Mouse (Mus musculus) heart, embryonic 12.5 days (tissue): ENCODE measurements around the gene G430095P16Rik. TPM values are rescaled to one million over a fixed set of nuclear protein-coding genes. Genes with fewer than 3 reads are reported as not detected.

Source experiments
- ATAC-seq: fragments of 200-750 bp; cut with Nextera tagmentation; 2 replicates; pipeline ENCODE4 v1.8.0; 2017; ENCODE audit warnings: moderate TSS enrichment, moderate library complexity; ENCODE audit not compliant: insufficient number of reproducible peaks, low FRiP score
- H3K27ac ChIP-seq: fragments of 300-500 bp; sonication (generic); 2 replicates; pipeline ENCODE4 v1.5.1; 2016; ENCODE audit warnings: mild to moderate bottlenecking, moderate library complexity; ENCODE audit not compliant: poor library complexity, severe bottlenecking
- H3K27me3 ChIP-seq: fragments of 300-500 bp; sonication (generic); replicated peaks from 2 replicates; pipeline ENCODE4 v1.6.1; 2016; ENCODE audit warnings: mild to moderate bottlenecking, moderate library complexity
- H3K36me3 ChIP-seq: fragments of 300-500 bp; sonication (generic); 2 replicates; pipeline ENCODE4 v1.6.1; 2016; ENCODE audit warnings: mild to moderate bottlenecking, moderate library complexity
- H3K4me1 ChIP-seq: fragments of 300-500 bp; sonication (generic); replicated peaks from 2 replicates; pipeline ENCODE4 v1.6.1; 2016; ENCODE audit warnings: mild to moderate bottlenecking
- H3K4me2 ChIP-seq: fragments of 300-500 bp; sonication (generic); 2 replicates; pipeline ENCODE4 v1.6.1; 2016; ENCODE audit warnings: mild to moderate bottlenecking, moderate library complexity
- H3K4me3 ChIP-seq: fragments of 300-500 bp; sonication (generic); 2 replicates; pipeline ENCODE4 v1.5.1; 2016; ENCODE audit warnings: mild to moderate bottlenecking
- H3K9ac ChIP-seq: fragments of 300-500 bp; sonication (generic); 2 replicates; pipeline ENCODE4 v1.6.1; 2016; ENCODE audit warnings: mild to moderate bottlenecking, moderate library complexity
- H3K9me3 ChIP-seq: fragments of 300-500 bp; sonication (generic); replicated peaks from 2 replicates; pipeline ENCODE4 v1.6.1; 2016; ENCODE audit warnings: mild to moderate bottlenecking, moderate library complexity
- WGBS: fragments of 180-500 bp; shearing (Covaris S2); methylation state at CpG from one replicate; pipeline ENCODE4 v1.1.7; 2016; 5-methylcytosine and 5-hydroxymethylcytosine counted together
- polyA plus RNA-seq: library from polyadenylated mRNA; unstranded; fragments of >200 nt; fragmentation: Nextera tagmentation; extraction: Ambion mirVana; gene quantifications from 2 replicates; pipeline ENCODE4 v1.2.1, GENCODE M21; 2016

G430095P16Rik gene
- polyA plus RNA-seq, 1 experiment from 2014 or later = 6.9 TPM

- H3K36me3 ChIP-seq = no peaks in the 10 kb centered on the region
- no peak overlapping the region for H3K4me3 ChIP-seq
- H3K9ac ChIP-seq = no peak overlapping the region
- H3K4me1 ChIP-seq = peaks cover 22% of the 10 kb centered on the region
- H3K4me2 ChIP-seq = no peak overlapping the region
- ATAC-seq = no peak
- H3K27me3 ChIP-seq = peaks cover 72% of the 10 kb centered on the region
- H3K9me3 ChIP-seq = no peaks in the 10 kb centered on the region
- 64% methylated on average over 4 of the region's 4 CpGs for WGBS
- no peak overlapping the region for H3K27ac ChIP-seq
These were observed 41.3 kb downstream of the G430095P16Rik start for GRCm38 (mm10) chr8:84764100-84764499.

- no peak overlapping the region for H3K4me3 ChIP-seq
- H3K36me3 ChIP-seq = no peaks in the 10 kb centered on the region
- H3K4me1 ChIP-seq = peaks cover 22% of the 10 kb centered on the region
- no peaks in the 10 kb centered on the region for H3K9me3 ChIP-seq
- H3K4me2 ChIP-seq = no peak overlapping the region
- H3K9ac ChIP-seq = no peak overlapping the region
- no peak overlapping the region for H3K27ac ChIP-seq
- 78% methylated on average over 17 of the region's 17 CpGs for WGBS
- peaks cover 81% of the 10 kb centered on the region for H3K27me3 ChIP-seq
- no peak for ATAC-seq
These were observed 42.2 kb downstream of the G430095P16Rik start for GRCm38 (mm10) chr8:84764870-84765495.

- no peak overlapping the region for H3K4me3 ChIP-seq
- peaks cover 17% of the 10 kb centered on the region for H3K4me1 ChIP-seq
- ATAC-seq = no peak
- no peak overlapping the region for H3K27ac ChIP-seq
- WGBS = 40% methylated on average over 10 of the region's 10 CpGs
- H3K4me2 ChIP-seq = no peak overlapping the region
- no peak overlapping the region for H3K9ac ChIP-seq
- H3K36me3 ChIP-seq = no peaks in the 10 kb centered on the region
- no peaks in the 10 kb centered on the region for H3K9me3 ChIP-seq
- H3K27me3 ChIP-seq = peaks cover 81% of the 10 kb centered on the region
These were observed 42.8 kb downstream of the G430095P16Rik start for GRCm38 (mm10) chr8:84765629-84766028.

DNA sequence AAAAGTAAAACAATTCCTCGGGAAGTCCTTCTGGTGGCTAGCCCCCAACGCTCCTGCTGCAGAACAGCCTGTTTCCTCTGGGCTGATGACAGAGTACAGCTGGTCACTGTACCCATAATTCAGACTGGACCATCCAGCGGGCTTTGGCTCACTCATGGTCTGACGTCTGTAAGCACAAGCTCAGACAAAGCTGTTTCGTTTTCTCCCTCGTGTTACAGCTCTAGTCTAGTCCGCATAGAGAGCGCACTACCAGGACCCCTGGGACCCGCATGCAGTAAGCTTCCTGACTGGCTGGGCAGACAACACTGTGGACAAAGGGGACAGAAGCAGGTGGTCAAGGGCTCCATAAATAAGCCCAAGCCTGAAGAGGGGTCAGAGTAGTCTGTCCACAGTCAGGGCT lies 43.6 kb downstream of the G430095P16Rik start:
- ATAC-seq = no peak
- Histone ChIP-seq H3K9ac (no peak overlapping the region), H3K9me3 (no peaks in the 10 kb centered on the region), H3K27ac (no peak overlapping the region), H3K36me3 (no peaks in the 10 kb centered on the region), H3K27me3 (peaks cover 89% of the 10 kb centered on the region), H3K4me3 (no peak overlapping the region), H3K4me1 (peaks cover 21% of the 10 kb centered on the region), H3K4me2 (no peak overlapping the region)
- WGBS = 68% methylated on average over 9 of the region's 9 CpGs

- no peak for ATAC-seq
- Histone ChIP-seq H3K9me3 (no peaks in the 10 kb centered on the region), H3K4me2 (no peak overlapping the region), H3K9ac (no peak overlapping the region), H3K27ac (no peak overlapping the region), H3K36me3 (no peaks in the 10 kb centered on the region), H3K27me3 (peaks cover 91% of the 10 kb centered on the region), H3K4me1 (peaks cover 29% of the 10 kb centered on the region), H3K4me3 (no peak overlapping the region)
- 80% methylated on average over 10 of the region's 10 CpGs for WGBS
These were observed 44.4 kb downstream of the G430095P16Rik start for GRCm38 (mm10) chr8:84767221-84767620.

- H3K36me3 ChIP-seq = no peaks in the 10 kb centered on the region
These were observed 45.7 kb downstream of the G430095P16Rik start for GRCm38 (mm10) chr8:84768343-84769095.

DNA sequence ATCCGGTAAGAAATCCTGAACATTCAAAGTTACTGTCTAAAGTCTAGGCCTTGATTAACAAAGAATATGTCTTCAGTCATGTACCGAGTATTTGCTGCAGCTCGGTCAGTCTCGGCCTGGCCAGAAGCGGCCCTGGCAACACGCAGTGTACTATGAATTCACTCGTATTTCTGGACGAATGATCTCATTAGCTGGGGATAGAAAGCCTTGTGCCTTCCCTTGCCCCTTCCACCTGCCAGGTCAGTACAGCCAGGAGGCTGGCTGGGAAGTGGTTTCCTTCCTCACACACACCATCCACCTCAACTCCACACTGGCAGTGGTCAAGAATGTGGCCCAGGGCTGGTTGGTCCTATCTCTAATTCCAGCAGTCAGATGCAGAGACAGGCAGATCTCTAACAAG lies 46.5 kb downstream of the G430095P16Rik start:
- Histone ChIP-seq H3K27ac (no peak overlapping the region), H3K9me3 (no peaks in the 10 kb centered on the region), H3K4me1 (peaks cover 45% of the 10 kb centered on the region), H3K27me3 (peaks cover 90% of the 10 kb centered on the region), H3K36me3 (no peaks in the 10 kb centered on the region), H3K9ac (no peak overlapping the region), H3K4me3 (no peak overlapping the region), H3K4me2 (no peak overlapping the region)
- WGBS = 89% methylated on average over 8 of the region's 8 CpGs
- ATAC-seq = no peak

More at GRCm38 (mm10) chr8:84768343-84769095, 45.7 kb downstream of the G430095P16Rik start:
- Histone ChIP-seq H3K27me3 (peaks cover 91% of the 10 kb centered on the region), H3K4me2 (no peak overlapping the region), H3K4me3 (no peak overlapping the region), H3K9me3 (no peaks in the 10 kb centered on the region), H3K27ac (no peak overlapping the region), H3K9ac (no peak overlapping the region), H3K4me1 (peaks cover 37% of the 10 kb centered on the region)
- ATAC-seq = no peak
- WGBS = 83% methylated on average over 14 of the region's 14 CpGs

DNA sequence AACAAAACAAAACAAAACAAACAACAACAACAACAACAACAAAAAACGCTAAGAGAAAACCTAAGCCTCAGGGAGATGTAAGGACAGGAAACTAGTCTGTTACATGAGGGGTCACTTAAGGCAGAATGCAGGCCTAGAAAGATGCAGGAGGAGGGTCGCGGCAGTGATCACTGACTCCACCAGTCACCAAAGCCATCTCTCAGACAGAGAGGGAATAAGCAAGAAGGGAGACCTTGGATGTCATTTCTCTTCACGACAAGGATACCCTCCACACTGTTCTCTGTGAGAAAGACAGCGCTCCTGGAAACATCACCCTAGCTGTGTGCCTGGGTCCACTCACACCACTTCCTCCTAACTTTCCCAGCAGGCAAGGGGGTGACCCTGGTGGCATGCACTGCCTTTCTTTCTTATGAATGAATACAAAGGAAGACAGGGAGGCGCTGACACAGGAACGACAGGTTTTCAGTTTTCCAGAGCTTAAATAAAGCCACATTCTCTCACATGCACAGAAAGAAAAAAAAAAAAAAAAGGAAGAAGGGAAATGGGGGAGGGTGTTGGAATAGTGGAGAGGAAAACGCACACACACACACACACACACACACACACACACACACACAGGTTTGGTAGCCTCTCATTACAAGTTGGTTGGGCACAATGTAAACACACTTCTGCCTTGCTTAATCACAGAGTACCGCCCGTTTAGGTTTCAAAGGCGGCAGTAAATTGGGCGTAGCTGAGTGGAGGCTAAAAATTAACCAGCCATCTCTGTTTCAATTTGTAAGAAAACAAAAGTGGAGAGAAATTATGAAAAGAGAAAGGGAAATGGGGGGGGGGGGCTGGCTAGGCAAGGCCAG lies 47.5 kb downstream of the G430095P16Rik start:
- Histone ChIP-seq H3K27me3 (peaks cover 91% of the 10 kb centered on the region), H3K27ac (no peak overlapping the region), H3K36me3 (no peaks in the 10 kb centered on the region), H3K4me2 (no peak overlapping the region), H3K4me1 (peaks cover 56% of the 10 kb centered on the region), H3K4me3 (no peak overlapping the region), H3K9me3 (no peaks in the 10 kb centered on the region), H3K9ac (no peak overlapping the region)
- no peak for ATAC-seq
- WGBS = 53% methylated on average over 12 of the region's 12 CpGs

GRCm38 (mm10) chr8:84771000-84771687 lies 48.3 kb downstream of the G430095P16Rik start:
- ATAC-seq = no peak
- H3K4me2 ChIP-seq = no peak overlapping the region
- peaks cover 95% of the 10 kb centered on the region for H3K27me3 ChIP-seq
- no peak overlapping the region for H3K9ac ChIP-seq
- WGBS = 41% methylated on average over 5 of the region's 5 CpGs
- H3K9me3 ChIP-seq = no peaks in the 10 kb centered on the region
- peaks cover 58% of the 10 kb centered on the region for H3K4me1 ChIP-seq
- H3K36me3 ChIP-seq = no peaks in the 10 kb centered on the region
- H3K27ac ChIP-seq = no peak overlapping the region
- H3K4me3 ChIP-seq = no peak overlapping the region

GRCm38 (mm10) chr8:84771941-84772378 lies 49.2 kb downstream of the G430095P16Rik start:
- H3K27me3 ChIP-seq = peaks cover 95% of the 10 kb centered on the region
- H3K4me2 ChIP-seq = peak overlapping the region; percentile 47
- H3K36me3 ChIP-seq = no peaks in the 10 kb centered on the region
- H3K4me3 ChIP-seq = peak overlapping the region; percentile 16
- H3K4me1 ChIP-seq = peaks cover 50% of the 10 kb centered on the region
- WGBS = 8% methylated on average over 34 of the region's 34 CpGs
- no peak overlapping the region for H3K27ac ChIP-seq
- ATAC-seq = no peak
- no peaks in the 10 kb centered on the region for H3K9me3 ChIP-seq
- H3K9ac ChIP-seq = no peak overlapping the region
